Mouse (Mus musculus) heart, postnatal 0 days (tissue): Measurements from ENCODE around the gene Nom1. TPM values are rescaled to one million over a fixed set of nuclear protein-coding genes. Genes with fewer than 3 reads are reported as not detected.

Experiments used
- ATAC-seq: fragments of 200-750 bp; cut with Nextera tagmentation; 2 replicates; pipeline ENCODE4 v1.8.0; 2017; ENCODE audit warnings: low read depth, moderate number of reproducible peaks, moderate library complexity; ENCODE audit not compliant: insufficient read depth
- DNase-seq: peaks from one replicate; pipeline ENCODE4 v3.0.0-alpha.2; 2016; ENCODE audit warnings: low spot score
- H3K27ac ChIP-seq: fragments of 300-500 bp; sonication (generic); 2 replicates; pipeline ENCODE4 v1.5.1; 2014; ENCODE audit warnings: low read depth, mild to moderate bottlenecking
- H3K27me3 ChIP-seq: fragments of 300-500 bp; sonication (generic); 2 replicates; pipeline ENCODE4 v1.6.1; 2014; ENCODE audit warnings: low read length, mixed read lengths; ENCODE audit not compliant: control insufficient read depth, insufficient read depth
- H3K36me3 ChIP-seq: fragments of 300-500 bp; sonication (generic); replicated peaks from 2 replicates; pipeline ENCODE4 v1.6.1; 2014; ENCODE audit warnings: low read length, mixed read lengths; ENCODE audit not compliant: control insufficient read depth, insufficient read depth
- H3K4me1 ChIP-seq: fragments of 300-500 bp; sonication (generic); 2 replicates; pipeline ENCODE4 v1.6.1; 2014; ENCODE audit warnings: antibody characterized with exemption; ENCODE audit not compliant: control insufficient read depth, insufficient read depth
- H3K4me2 ChIP-seq: fragments of 300-500 bp; sonication (generic); 2 replicates; pipeline ENCODE4 v1.6.1; 2014; ENCODE audit warnings: low read depth, mild to moderate bottlenecking, low read length, moderate library complexity
- H3K4me3 ChIP-seq: fragments of 300-500 bp; sonication (generic); 2 replicates; pipeline ENCODE4 v1.5.1; 2014; ENCODE audit warnings: low read depth, low read length
- H3K9ac ChIP-seq: fragments of 300-500 bp; sonication (generic); replicated peaks from 2 replicates; pipeline ENCODE4 v1.6.1; 2014; ENCODE audit warnings: low read depth, low read length, mixed read lengths
- H3K9me3 ChIP-seq: fragments of 300-500 bp; sonication (generic); replicated peaks from 2 replicates; pipeline ENCODE4 v1.6.1; 2016; ENCODE audit warnings: low read length; ENCODE audit not compliant: control insufficient read depth
- CTCF ChIP-seq: IDR thresholded peaks from 2 replicates; pipeline ENCODE4 v1.5.1; 2016; ENCODE audit warnings: antibody characterized with exemption, control low read depth, low read depth
- EP300 ChIP-seq: IDR thresholded peaks from 2 replicates; pipeline ENCODE4 v1.6.1; 2016; ENCODE audit warnings: antibody characterized with exemption, low read depth
- WGBS: fragments of 180-500 bp; shearing (Covaris S2); extraction: QIAGEN DNeasy Blood & Tissue Kit; methylation state at CpG from one replicate; pipeline ENCODE4 v1.1.7; 2014; 5-methylcytosine and 5-hydroxymethylcytosine counted together
- polyA plus RNA-seq: library from polyadenylated mRNA; unstranded; fragments of >200 nt; fragmentation: Nextera tagmentation; extraction: Ambion mirVana; gene quantifications from 2 replicates; pipeline ENCODE4 v1.2.1, GENCODE M21; 2015
- total RNA-seq: library from RNA; depleted of rRNA; stranded (reverse); fragments of >200 nt; gene quantifications from 2 replicates; pipeline ENCODE4 v1.2.3, GENCODE M21; 2014; ENCODE audit warnings: low replicate concordance

Gene Nom1
- total and polyA plus RNA-seq, 2 experiments from 2014 or later: 11.0 to 19.9 TPM

DNA sequence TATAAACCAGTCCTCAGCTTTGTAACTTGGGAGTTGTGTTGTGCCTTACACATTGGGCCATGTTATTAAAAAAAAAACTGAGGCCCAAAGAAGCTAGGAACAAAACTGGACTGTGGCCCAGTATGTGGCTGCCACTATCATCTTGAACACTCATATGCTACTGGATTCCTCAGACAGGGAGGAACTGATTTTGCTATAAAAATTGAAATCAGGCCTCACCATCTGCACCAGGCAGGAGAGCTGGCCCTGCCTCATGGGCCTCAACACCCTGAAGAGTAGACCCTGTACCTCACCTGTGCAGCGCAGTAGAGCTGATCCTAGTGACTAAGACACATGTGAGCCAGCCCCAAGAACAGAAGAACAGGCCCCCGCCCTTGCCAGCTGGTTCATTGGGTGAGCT is 10.8 kb downstream of the Nom1 start:
- 90% methylated on average over 2 of the region's 2 CpGs for WGBS
- TF ChIP-seq CTCF (no peak), EP300 (no peak)
- H3K27me3 ChIP-seq: no peaks in the 10 kb centered on the region
- peaks cover 89% of the 10 kb centered on the region for H3K36me3 ChIP-seq
- H3K4me3 ChIP-seq: no peak overlapping the region
- H3K9me3 ChIP-seq: no peaks in the 10 kb centered on the region
- H3K9ac ChIP-seq: no peak overlapping the region
- H3K4me1 ChIP-seq: no peaks in the 10 kb centered on the region
- no peak overlapping the region for H3K27ac ChIP-seq
- no peak for DNase-seq
- no peak for ATAC-seq
- H3K4me2 ChIP-seq: no peak overlapping the region

- Histone ChIP-seq H3K4me1 (no peaks in the 10 kb centered on the region), H3K27me3 (no peaks in the 10 kb centered on the region), H3K4me3 (no peak overlapping the region), H3K36me3 (peaks cover 42% of the 10 kb centered on the region), H3K4me2 (no peak overlapping the region), H3K27ac (no peak overlapping the region), H3K9ac (no peak overlapping the region), H3K9me3 (no peaks in the 10 kb centered on the region)
- DNase-seq (no peak), ATAC-seq (no peak)
- WGBS: 66% methylated on average over 4 of the region's 4 CpGs
- no peak for TF ChIP-seq EP300
- no peak for TF ChIP-seq CTCF
These were observed 17.9 kb downstream of the Nom1 start for GRCm38 (mm10) chr5:29452352-29452751.

DNA sequence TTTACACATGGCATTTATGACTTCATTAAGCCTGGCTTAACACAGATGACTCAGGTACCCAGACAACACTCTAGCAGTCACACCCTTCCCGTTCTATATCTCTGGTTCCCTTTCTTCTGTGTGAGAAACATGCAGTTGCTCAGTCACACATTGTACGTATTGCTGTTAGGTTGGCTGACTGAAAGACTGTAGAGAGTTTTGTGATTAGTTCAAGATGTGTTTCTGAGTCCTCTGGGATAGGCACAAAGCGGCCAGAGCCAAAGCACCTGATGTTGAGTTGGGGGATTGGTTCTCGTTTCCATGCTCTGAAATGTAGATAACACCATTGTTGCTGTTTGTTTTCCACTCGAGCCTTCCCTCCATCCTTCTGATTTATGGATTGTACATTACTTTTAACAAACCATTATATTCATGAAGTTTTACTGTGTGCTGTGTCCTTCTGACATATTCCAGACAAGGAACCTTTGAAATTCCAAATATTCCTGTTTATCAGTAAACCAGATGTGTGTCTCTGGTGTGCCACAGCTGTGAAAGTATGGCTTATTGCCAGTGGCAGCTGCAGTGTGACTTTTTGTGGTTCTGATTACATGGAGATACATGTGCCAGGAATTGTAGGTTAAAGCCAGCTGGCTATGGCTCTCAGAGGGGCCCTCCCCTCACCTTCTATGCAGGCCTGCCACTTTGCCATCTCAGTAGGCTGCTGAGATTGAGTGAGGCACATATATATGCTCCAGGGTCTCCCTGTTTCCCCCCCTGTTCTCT is 22.6 kb downstream of the Nom1 start:
- Histone ChIP-seq H3K4me1 (no peaks in the 10 kb centered on the region), H3K27ac (no peak overlapping the region), H3K9ac (no peak overlapping the region), H3K4me2 (no peak overlapping the region), H3K27me3 (no peaks in the 10 kb centered on the region), H3K36me3 (peaks cover 9% of the 10 kb centered on the region), H3K4me3 (no peak overlapping the region), H3K9me3 (no peaks in the 10 kb centered on the region)
- WGBS: 55% methylated on average over 5 of the region's 5 CpGs
- DNase-seq (no peak), ATAC-seq (no peak)
- TF ChIP-seq CTCF (no peak), EP300 (no peak)

DNA sequence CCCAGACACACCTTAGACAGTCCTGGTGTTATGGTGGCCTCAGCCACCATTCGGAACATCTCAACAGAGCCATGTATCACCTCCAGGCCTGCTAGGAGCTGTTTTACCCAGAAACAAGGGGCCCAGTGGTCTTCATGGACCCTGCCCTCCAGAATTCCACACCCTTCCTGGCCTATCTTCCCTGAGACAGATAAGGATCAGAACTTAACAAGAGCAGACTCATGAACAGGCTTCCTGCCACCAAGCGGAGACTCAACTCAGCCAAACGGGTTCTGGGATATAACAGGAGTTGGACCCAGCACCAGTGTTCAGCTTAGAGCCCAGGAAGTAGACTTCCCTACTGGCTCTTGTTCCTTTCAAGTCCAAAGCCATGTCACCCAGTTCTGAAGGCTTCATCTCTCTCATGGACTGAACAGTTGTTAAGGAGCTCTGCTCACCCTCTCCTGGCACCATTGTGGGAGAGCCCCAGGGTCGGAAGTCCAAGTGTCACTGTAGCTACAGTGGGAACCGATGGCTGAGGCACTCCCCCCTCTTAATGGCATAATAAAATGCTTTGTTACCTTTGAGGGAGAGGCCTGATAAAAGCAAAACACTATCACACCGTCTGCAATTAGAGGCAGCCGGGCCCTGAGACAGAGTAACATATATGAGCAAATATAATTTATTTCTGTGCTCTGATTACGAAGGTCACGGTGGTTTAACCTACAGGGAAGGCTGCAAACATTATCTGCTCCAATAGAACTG is 28.7 kb downstream of the Nom1 start:
- 70% methylated on average over 9 of the region's 9 CpGs for WGBS
- DNase-seq (no peak), ATAC-seq (no peak)
- H3K27ac ChIP-seq: no peak overlapping the region
- H3K4me2 ChIP-seq: no peak overlapping the region
- no peak overlapping the region for H3K4me3 ChIP-seq
- H3K9ac ChIP-seq: no peak overlapping the region
- H3K9me3 ChIP-seq: no peaks in the 10 kb centered on the region
- H3K36me3 ChIP-seq: no peaks in the 10 kb centered on the region
- no peak for TF ChIP-seq EP300
- no peak for TF ChIP-seq CTCF
- H3K27me3 ChIP-seq: peaks cover 19% of the 10 kb centered on the region
- 0 out of 2 replicates have a peak, but pooled peaks cover 1% of the 10 kb centered on the region for H3K4me1 ChIP-seq

- H3K9ac ChIP-seq: peak overlapping the region; percentile 0; the same call in 1 of the 2 replicates
- no peaks in the 10 kb centered on the region for H3K9me3 ChIP-seq
- H3K4me1 ChIP-seq: peaks cover 6% of the 10 kb centered on the region; the same call in 1 of the 2 replicates
- no peak overlapping the region for H3K27ac ChIP-seq
- DNase-seq (no peak), ATAC-seq (no peak)
- TF ChIP-seq CTCF: no peak
- no peak for TF ChIP-seq EP300
- peak overlapping the region; percentile 64 for H3K4me2 ChIP-seq
- H3K4me3 ChIP-seq: peak overlapping the region; percentile 50
- H3K27me3 ChIP-seq: peaks cover 65% of the 10 kb centered on the region
- no peaks in the 10 kb centered on the region for H3K36me3 ChIP-seq
- WGBS: 4% methylated on average over 67 of the region's 67 CpGs
These were observed 33.3 kb downstream of the Nom1 start for GRCm38 (mm10) chr5:29467489-29468350.
